Mouse (Mus musculus) C3H10T1/2 (cell line): ENCODE measurements around the gene Med22. TPM values are rescaled to one million over a fixed set of nuclear protein-coding genes. Genes with fewer than 3 reads are reported as not detected.

ENCODE experiments used
- polyA plus RNA-seq, 2 experiments: library from polyadenylated mRNA; unstranded; fragments of >200 nt; fragmentation: generic; extraction: Trizol; gene quantifications; one replicate each; pipeline ENCODE4 v1.2.1; 2012; ENCODE audit warnings: missing spikeins in 2 of 2

Med22 gene
- polyA plus RNA-seq: 10 to 100 TPM; 18.1 to 33.0 TPM

GRCm38 (mm10) chr2:26910124-26910993, at the start of gene Med22, which contains the start of gene Rpl7a:
Gene Med22, minus strand, starts transcription at chr2:26910677.
Gene Rpl7a, plus strand, starts transcription at chr2:26910764.

DNA sequence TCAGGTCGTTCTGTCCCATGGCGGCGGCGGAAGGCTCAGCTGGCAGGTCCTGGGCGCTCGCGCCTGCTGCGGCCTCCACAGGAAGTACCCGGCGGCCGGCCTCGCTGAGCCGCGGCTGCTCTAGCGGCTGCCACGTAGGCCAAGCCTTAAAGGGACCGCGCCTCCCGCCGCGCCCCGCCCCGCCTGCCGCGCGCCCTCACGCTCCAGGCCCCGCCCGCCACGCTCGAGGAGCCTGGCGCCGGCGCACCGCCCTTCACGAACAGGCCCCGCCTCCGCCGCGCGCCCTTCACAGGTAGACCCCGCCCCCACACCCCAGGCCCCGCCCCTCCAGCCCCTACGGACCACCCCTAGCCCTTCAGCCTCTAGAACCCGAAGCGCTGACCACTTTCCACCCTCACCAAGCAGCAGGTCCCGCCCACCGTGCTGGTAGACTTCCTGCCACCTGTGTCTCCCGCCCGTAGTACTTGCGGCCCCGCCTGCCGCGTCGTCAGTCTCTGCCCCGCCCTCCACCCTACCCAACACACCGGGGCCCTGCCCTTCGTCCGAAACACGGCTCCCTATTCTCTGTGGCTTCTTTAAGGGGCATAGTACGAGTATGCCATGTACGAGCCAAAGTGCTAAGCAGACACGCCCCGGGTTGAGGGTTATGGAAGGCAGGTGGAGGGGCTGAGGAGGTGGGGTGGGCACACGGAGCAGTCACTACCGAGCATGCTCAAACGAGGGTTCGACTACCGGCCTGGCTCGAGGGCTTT, 23.0 kb upstream of the Med22 start, which contains the start of the genes Surf4 and Stkld1:
TSS of gene Surf4 (minus strand) at position 625 of the 752 bp plus-strand sequence.
TSS of gene Stkld1 (plus strand) at position 744 of the 752 bp plus-strand sequence.

GRCm38 (mm10) chr2:26915927-26916728, 5.7 kb upstream of the Med22 start, which contains the start of the genes Surf2 and Surf1:
Gene Surf2, plus strand, starts transcription at chr2:26916367.
Gene Surf1, minus strand, starts transcription at chr2:26916530.

DNA sequence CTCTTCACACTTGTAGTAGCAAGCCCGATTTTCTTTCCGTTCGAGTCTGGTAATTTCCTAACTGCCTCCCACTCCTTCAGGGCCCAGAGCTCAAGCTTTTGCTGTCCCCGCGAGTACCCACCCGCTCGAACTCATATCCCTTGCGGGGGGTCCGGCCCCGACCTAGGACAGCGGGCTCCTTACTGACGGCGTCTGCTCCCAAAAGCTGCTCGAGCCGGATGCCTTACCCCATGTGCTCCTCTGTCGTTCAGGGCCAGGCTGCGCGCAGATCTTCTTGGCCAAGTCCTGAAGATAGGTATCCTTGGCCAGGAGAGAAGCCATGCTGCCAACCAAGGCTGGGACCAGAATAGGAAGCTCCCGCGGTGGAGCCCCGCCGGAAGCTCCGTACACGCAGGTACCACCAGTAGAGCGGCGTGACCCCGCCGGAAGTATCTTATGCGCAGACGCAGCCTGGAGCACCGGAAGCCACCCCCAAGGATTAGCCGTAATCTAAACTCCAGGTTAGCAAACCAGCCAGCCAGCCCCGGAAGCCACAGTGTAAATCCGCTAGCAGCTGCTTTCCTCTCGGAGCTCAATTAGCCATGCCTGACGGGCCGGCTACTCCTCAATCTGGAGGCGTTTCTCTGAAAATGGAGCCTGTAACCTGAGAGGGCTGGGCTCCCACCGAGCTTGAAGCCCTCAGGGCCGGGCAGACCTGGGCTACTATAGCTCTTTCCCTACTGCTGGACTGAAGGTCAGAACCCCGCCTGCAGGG, 7.8 kb downstream of the Med22 start, which contains the start of gene Surf6:
TSS of gene Surf6 (minus strand) at position 413 of the 754 bp plus-strand sequence.

GRCm38 (mm10) chr2:26864879-26865278, 45.6 kb downstream of the Med22 start, which contains the start of gene Abo:
Gene Abo, minus strand, starts transcription at chr2:26864979.

Other genes with a start within 250 kb of the Med22 start
- not detected for gene Lcn4, start 239.4 kb downstream of the Med22 start, polyA plus RNA-seq
- not detected for gene Abo, start 45.7 kb downstream of the Med22 start, polyA plus RNA-seq
- 10 to 100 TPM in 1 of 2 experiments, 1 to 10 TPM in 1; 6.2 to 11.8 TPM for gene Surf6, start 7.8 kb downstream of the Med22 start, polyA plus RNA-seq
- gene Rpl7a, start 87 bp upstream of the Med22 start, polyA plus RNA-seq: 1,000 to 10,000 TPM; 2,251 to 2,959 TPM
- 10 to 100 TPM; 14.8 to 23.7 TPM for gene Surf2, start 5.7 kb upstream of the Med22 start, polyA plus RNA-seq
- 10 to 100 TPM; 46.8 to 97.0 TPM for gene Surf1, start 5.9 kb upstream of the Med22 start, polyA plus RNA-seq
- gene Surf4, start 23.3 kb upstream of the Med22 start, polyA plus RNA-seq: 100 to 1,000 TPM in 1 of 2 experiments, 10 to 100 TPM in 1; 94.2 to 135 TPM
- under 1 TPM in 1 of 2 experiments, not detected in 1; 0.08 TPM for gene Stkld1, start 23.4 kb upstream of the Med22 start, polyA plus RNA-seq
- gene Rexo4, start 53.7 kb upstream of the Med22 start, polyA plus RNA-seq: 10 to 100 TPM; 10.3 to 29.9 TPM
- not detected for gene Adamts13, start 62.7 kb upstream of the Med22 start, polyA plus RNA-seq
- gene Cacfd1, start 99.2 kb upstream of the Med22 start, polyA plus RNA-seq: 10 to 100 TPM in 1 of 2 experiments, 1 to 10 TPM in 1; 8.0 to 30.6 TPM
- gene Slc2a6, start 117.3 kb upstream of the Med22 start, polyA plus RNA-seq: under 1 TPM; 0.51 to 0.78 TPM
- not detected for gene Mymk, start 161.5 kb upstream of the Med22 start, polyA plus RNA-seq
- gene Adamtsl2, start 168.7 kb upstream of the Med22 start, polyA plus RNA-seq: under 1 TPM; 0.16 to 0.19 TPM
- gene Fam163b, start 231.8 kb upstream of the Med22 start, polyA plus RNA-seq: not detected